Mouse (Mus musculus) G1E (cell line): ENCODE data around the gene Lclat1.

Experiments used
- CTCF ChIP-seq: IDR thresholded peaks from 2 replicates; pipeline ENCODE4 v1.5.1; 2012; ENCODE audit warnings: low read depth, low read length, inconsistent platforms, mixed read lengths
- GATA1 ChIP-seq: IDR thresholded peaks from 2 replicates; pipeline ENCODE4 v1.6.1; 2012; ENCODE audit warnings: borderline replicate concordance, low read length, inconsistent platforms, mixed read lengths
- GATA2 ChIP-seq: IDR thresholded peaks from 2 replicates; pipeline ENCODE4 v1.6.1; 2012; ENCODE audit warnings: low read depth, low read length, inconsistent platforms, borderline replicate concordance
- POLR2AphosphoS5 ChIP-seq: IDR thresholded peaks from 2 replicates; pipeline ENCODE4 v1.6.1; 2012; ENCODE audit warnings: low read depth, low read length, inconsistent platforms; ENCODE audit not compliant: insufficient replicate concordance
- TAL1 ChIP-seq: conservative IDR thresholded peaks from 2 replicates; pipeline ENCODE4 v1.6.1; 2012; ENCODE audit warnings: low read depth, low read length, inconsistent platforms, mixed read lengths

DNA sequence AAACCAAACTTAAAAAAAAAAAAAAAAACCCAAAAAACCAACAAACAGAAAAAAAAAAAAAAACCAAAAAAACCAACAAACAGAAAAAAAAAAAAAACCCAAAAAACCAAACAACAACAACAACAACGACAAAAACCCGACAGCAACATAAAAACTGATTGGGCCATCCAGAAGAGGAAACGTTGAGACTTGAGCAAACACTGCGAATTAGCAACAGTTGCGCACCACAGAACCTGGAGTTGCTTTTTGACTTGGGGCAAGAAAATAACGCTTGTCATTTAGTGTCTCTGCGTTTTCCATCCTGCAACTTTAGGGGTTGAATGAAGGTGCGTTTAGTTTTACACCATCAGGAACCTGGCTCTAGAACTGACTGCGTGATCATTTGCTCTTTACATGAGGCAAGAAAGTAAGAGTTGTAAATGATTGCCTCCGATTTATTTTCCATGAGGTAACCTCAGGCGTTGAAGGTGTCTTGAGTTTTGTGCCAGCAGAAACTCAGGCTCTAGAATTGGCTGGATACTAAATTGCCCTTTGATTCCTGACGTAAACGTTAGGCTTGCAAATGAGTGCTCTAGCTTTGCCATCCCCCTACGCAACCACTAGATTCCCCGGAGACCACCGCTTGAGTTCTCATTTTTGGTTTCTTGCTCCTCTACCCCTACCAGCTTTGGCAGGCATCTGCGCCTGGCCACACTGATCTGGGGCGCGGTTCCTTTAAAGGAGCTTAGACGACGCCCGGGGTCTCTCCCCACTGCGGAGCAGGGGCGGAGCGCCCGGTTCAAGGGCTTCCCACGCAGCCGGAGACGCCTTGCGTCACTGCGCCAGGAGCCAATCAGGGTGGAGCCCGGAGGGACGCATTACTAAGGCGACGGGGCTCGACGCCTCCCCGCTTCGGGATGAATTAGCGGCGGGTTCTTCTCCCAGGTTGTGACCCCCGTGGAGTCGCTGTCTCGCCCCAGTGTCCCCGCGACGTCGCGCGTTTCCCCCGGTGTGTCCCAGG lies at the start of gene Lclat1:
- no peak for TF ChIP-seq CTCF
- TF ChIP-seq TAL1 = no peak
- TF ChIP-seq GATA1 = no peak
- no peak for TF ChIP-seq POLR2AphosphoS5
- TF ChIP-seq GATA2 = no peak
